Mouse (Mus musculus): ENCODE data around the gene Gm4894. TPM values are rescaled to one million over a fixed set of nuclear protein-coding genes. Genes with fewer than 3 reads are reported as not detected.

Gene Gm4894
- polyA plus RNA-seq (2014; fragmentation: Illumina TruSeq; extraction: RNeasy Lipid Tissue Mini Kit (QIAGEN cat#74804); ENCODE audit: low read depth, low replicate concordance): not detected

DNA sequence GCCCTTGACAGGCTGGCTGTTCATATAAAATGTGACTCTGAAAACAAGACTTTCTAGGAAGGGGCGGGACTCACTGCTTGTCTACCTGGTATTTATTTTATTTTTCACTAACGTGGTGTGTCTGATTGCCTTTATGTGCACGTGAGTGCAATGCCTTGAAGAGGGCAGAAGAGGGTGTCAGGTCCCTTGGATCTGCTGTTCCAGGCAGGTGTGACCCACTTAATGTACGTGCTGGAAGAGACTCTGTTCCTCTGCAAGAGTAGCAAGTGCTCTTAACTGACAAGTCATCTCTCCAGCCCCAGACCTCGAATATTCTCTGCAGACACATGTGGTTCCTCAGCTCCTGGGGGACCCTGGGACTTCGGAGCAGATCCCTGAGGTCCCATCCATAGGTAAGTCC lies at the start of gene Gm4894:
TSS of gene Gm4894 (plus strand) at position 301 of the 400 bp plus-strand sequence.

Other genes with a start within 250 kb of the Gm4894 start
- gene Zw10, start 194.9 kb upstream of the Gm4894 start, polyA plus RNA-seq (2014; fragmentation: Illumina TruSeq; extraction: RNeasy Lipid Tissue Mini Kit (QIAGEN cat#74804); ENCODE audit: low read depth, low replicate concordance): 28.1 TPM
- not detected for gene Tmprss5, start 169.3 kb upstream of the Gm4894 start, polyA plus RNA-seq (2014; fragmentation: Illumina TruSeq; extraction: RNeasy Lipid Tissue Mini Kit (QIAGEN cat#74804); ENCODE audit: low read depth, low replicate concordance)
- gene Drd2, start 90.1 kb downstream of the Gm4894 start, polyA plus RNA-seq (2014; fragmentation: Illumina TruSeq; extraction: RNeasy Lipid Tissue Mini Kit (QIAGEN cat#74804); ENCODE audit: low read depth, low replicate concordance): 0.25 TPM
- 0.07 TPM for gene Ankk1, start 176.5 kb downstream of the Gm4894 start, polyA plus RNA-seq (2014; fragmentation: Illumina TruSeq; extraction: RNeasy Lipid Tissue Mini Kit (QIAGEN cat#74804); ENCODE audit: low read depth, low replicate concordance)
- 42.8 TPM for gene Ttc12, start 235.7 kb downstream of the Gm4894 start, polyA plus RNA-seq (2014; fragmentation: Illumina TruSeq; extraction: RNeasy Lipid Tissue Mini Kit (QIAGEN cat#74804); ENCODE audit: low read depth, low replicate concordance)